Mouse (Mus musculus) forebrain, embryonic 12.5 days (tissue): ENCODE measurements around the gene Emc8. TPM values are rescaled to one million over a fixed set of nuclear protein-coding genes. Genes with fewer than 3 reads are reported as not detected.

ENCODE experiments used
- ATAC-seq: fragments of 200-750 bp; cut with Nextera tagmentation; 2 replicates; pipeline ENCODE4 v1.8.0; 2017; ENCODE audit warnings: moderate TSS enrichment; ENCODE audit not compliant: low FRiP score
- H3K27ac ChIP-seq: fragments of 300-500 bp; sonication (generic); 2 replicates; pipeline ENCODE4 v1.5.1; 2016; ENCODE audit warnings: mild to moderate bottlenecking
- H3K27me3 ChIP-seq: fragments of 300-500 bp; sonication (generic); 2 replicates; pipeline ENCODE4 v1.6.1; 2016; ENCODE audit warnings: mild to moderate bottlenecking
- H3K36me3 ChIP-seq: fragments of 300-500 bp; sonication (generic); replicated peaks from 2 replicates; pipeline ENCODE4 v1.6.1; 2016; ENCODE audit warnings: mild to moderate bottlenecking
- H3K4me1 ChIP-seq: fragments of 300-500 bp; sonication (generic); 2 replicates; pipeline ENCODE4 v1.6.1; 2016
- H3K4me2 ChIP-seq: fragments of 300-500 bp; sonication (generic); 2 replicates; pipeline ENCODE4 v1.6.1; 2016; ENCODE audit warnings: mild to moderate bottlenecking, moderate library complexity
- H3K4me3 ChIP-seq: fragments of 300-500 bp; sonication (generic); replicated peaks from 2 replicates; pipeline ENCODE4 v1.5.1; 2016; ENCODE audit warnings: mild to moderate bottlenecking
- H3K9ac ChIP-seq: fragments of 300-500 bp; sonication (generic); 2 replicates; pipeline ENCODE4 v1.6.1; 2016; ENCODE audit warnings: mild to moderate bottlenecking
- H3K9me3 ChIP-seq: fragments of 300-500 bp; sonication (generic); 2 replicates; pipeline ENCODE4 v1.6.1; 2016
- WGBS: fragments of 180-500 bp; shearing (Covaris S2); methylation state at CpG from one replicate; pipeline ENCODE4 v1.1.7; 2016; 5-methylcytosine and 5-hydroxymethylcytosine counted together
- polyA plus RNA-seq: library from polyadenylated mRNA; unstranded; fragments of >200 nt; fragmentation: Nextera tagmentation; extraction: Ambion mirVana; gene quantifications from 2 replicates; pipeline ENCODE4 v1.2.1, GENCODE M21; 2016

The Emc8 gene
- 234 and 244 TPM in 2 replicates for polyA plus RNA-seq

DNA sequence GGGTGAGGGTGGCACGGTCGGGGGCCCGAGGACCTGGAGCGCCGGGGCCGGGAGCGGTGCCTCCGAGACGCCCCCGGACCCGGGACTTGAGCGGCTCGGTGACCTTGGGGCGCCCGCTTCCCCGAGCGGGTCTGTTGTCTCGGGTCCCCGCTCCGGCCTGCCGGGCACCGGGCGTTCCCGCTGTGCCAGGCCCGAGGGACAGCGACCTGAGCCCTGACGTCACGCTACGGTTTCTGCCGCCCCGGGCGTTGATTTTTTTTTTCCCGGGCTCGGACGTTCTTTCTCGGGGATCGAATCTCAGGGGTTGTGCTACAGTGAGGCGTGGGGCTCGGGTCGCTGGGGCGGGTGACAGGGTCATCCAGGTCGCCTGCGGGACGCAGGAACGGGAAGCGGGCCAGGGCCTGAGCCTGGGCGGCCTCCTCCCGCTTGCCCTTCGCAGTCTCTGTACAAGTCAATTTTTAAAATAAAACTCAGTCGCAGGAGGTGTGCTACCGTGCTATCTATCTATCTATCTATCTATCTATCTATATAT, at the start of gene Emc8:
Gene Emc8, minus strand, starts transcription at position 200 of the 532 bp plus-strand sequence.
- no peaks in the 10 kb centered on the region for H3K27me3 ChIP-seq
- no peak for ATAC-seq
- H3K36me3 ChIP-seq, result peaks cover 38% of the 10 kb centered on the region
- H3K9ac ChIP-seq, result peak within 1 kb of the TSS; percentile 96
- H3K4me2 ChIP-seq, result peak within 1 kb of the TSS; percentile 83
- peak within 1 kb of the TSS; percentile 88 for H3K27ac ChIP-seq
- WGBS, result 1% methylated on average over 51 of the region's 51 CpGs
- H3K4me1 ChIP-seq, result peaks cover 51% of the 10 kb centered on the region
- no peaks in the 10 kb centered on the region for H3K9me3 ChIP-seq
- H3K4me3 ChIP-seq, result peak within 1 kb of the TSS; percentile 94

DNA sequence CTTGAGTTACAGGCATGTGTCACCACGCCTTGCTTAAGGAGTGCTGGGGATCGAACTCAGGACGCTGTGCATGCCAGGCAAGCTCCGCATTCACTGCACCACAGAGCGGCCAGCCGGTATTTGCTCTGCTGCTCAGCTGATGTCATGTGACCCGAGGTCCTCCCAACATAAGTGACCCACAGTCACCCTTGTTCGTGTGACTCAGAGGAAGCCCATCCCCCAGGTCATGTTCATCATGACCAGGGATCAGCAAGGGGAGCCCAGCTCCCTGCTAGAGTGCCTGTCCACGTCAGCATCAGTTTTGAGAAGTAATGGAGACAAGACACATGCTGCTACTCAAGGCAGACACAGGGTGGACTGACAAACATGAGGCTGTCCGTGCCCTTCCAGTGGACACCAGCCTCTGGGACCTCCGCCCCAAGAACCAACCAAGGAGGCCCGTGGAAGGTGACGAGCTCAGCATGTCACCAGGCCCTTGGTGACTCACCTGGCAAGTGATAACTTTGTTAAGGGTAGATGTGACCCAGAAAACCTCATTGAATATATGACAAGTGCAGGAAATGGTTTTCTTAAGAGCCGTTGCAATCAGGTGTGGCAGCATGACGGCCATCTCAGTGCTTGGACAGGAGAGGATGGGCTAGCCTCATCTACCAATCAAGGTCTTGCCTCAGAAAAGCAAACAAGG, 47.8 kb upstream of the Emc8 start:
- H3K36me3 ChIP-seq, result no peaks in the 10 kb centered on the region
- no peaks in the 10 kb centered on the region for H3K9me3 ChIP-seq
- no peaks in the 10 kb centered on the region for H3K27me3 ChIP-seq
- no peak overlapping the region for H3K9ac ChIP-seq
- no peak overlapping the region for H3K4me2 ChIP-seq
- H3K27ac ChIP-seq, result no peak overlapping the region
- H3K4me1 ChIP-seq, result no peaks in the 10 kb centered on the region
- no peak overlapping the region for H3K4me3 ChIP-seq
- 84% methylated on average over 15 of the region's 15 CpGs for WGBS
- ATAC-seq, result no peak

DNA sequence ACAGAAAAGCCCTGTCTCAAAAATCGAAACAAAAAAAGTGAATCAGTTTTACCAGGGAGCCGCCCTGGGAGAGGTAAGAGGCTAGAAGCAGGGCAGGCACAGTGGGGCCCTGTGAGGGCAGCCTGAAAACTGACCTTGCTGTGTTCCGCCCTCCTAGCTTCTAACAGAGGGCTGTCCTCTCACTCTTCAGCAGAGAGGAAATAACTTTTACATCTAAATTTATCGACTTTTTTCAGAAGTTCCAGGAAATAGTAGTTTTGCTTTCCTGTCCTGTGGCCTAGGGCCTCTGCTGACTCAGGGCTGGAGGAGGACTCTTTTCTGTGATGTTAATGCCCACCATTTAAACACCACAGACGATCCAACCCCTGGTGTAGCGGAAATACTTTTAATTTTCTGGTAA, 46.8 kb upstream of the Emc8 start:
- WGBS, result 90% methylated on average over 6 of the region's 6 CpGs
- no peak overlapping the region for H3K9ac ChIP-seq
- H3K36me3 ChIP-seq, result no peaks in the 10 kb centered on the region
- no peaks in the 10 kb centered on the region for H3K9me3 ChIP-seq
- ATAC-seq, result no peak
- H3K27ac ChIP-seq, result no peak overlapping the region
- no peaks in the 10 kb centered on the region for H3K4me1 ChIP-seq
- H3K4me3 ChIP-seq, result no peak overlapping the region
- no peaks in the 10 kb centered on the region for H3K27me3 ChIP-seq
- H3K4me2 ChIP-seq, result no peak overlapping the region

DNA sequence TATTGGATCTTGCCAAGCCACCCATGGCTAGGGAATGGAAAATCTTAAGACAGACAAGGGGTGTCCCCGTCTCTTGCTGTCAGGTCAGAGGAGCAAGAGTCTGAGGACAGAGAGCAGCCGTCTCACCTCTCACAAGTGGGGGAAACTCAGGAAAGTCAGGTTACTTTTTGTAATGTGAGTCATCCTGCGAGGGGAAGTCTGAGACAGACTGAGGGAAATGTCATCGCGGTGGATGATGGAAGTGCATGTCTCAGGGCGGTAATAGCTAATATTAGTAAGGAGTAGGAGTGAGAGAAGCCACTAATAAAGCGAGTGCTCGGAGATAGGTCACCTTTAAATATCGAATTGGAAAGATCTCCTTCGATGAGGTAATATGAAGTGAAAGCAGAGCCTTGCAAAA, 40.8 kb upstream of the Emc8 start:
- WGBS, result 86% methylated on average over 10 of the region's 10 CpGs
- no peaks in the 10 kb centered on the region for H3K27me3 ChIP-seq
- H3K4me2 ChIP-seq, result no peak overlapping the region
- no peak overlapping the region for H3K9ac ChIP-seq
- no peak for ATAC-seq
- H3K4me3 ChIP-seq, result no peak overlapping the region
- no peaks in the 10 kb centered on the region for H3K4me1 ChIP-seq
- H3K27ac ChIP-seq, result no peak overlapping the region
- H3K36me3 ChIP-seq, result no peaks in the 10 kb centered on the region
- H3K9me3 ChIP-seq, result no peaks in the 10 kb centered on the region

DNA sequence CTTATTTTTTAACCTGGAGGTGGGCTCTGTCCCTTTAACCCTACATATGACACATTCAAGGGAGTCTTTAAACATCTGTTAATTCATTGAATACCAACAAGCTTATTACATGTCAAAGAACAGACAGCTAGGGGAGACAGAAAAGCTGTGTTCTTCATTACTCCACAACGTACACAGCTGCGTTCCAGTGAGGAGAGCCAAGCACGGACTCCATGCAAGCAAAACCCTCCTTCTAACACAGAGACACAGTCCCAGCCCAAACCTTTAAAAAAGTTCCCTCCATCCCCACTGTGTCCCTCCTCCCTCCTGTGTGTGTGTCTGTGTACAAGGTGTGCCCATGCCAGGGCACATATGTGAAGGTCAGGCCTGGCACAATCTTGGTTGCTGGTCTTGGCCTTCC, 37.8 kb upstream of the Emc8 start:
- no peaks in the 10 kb centered on the region for H3K4me1 ChIP-seq
- no peak overlapping the region for H3K4me3 ChIP-seq
- no peak overlapping the region for H3K9ac ChIP-seq
- H3K27me3 ChIP-seq, result no peaks in the 10 kb centered on the region
- 81% methylated on average over 3 of the region's 3 CpGs for WGBS
- H3K36me3 ChIP-seq, result no peaks in the 10 kb centered on the region
- no peak for ATAC-seq
- no peaks in the 10 kb centered on the region for H3K9me3 ChIP-seq
- H3K4me2 ChIP-seq, result no peak overlapping the region
- no peak overlapping the region for H3K27ac ChIP-seq

DNA sequence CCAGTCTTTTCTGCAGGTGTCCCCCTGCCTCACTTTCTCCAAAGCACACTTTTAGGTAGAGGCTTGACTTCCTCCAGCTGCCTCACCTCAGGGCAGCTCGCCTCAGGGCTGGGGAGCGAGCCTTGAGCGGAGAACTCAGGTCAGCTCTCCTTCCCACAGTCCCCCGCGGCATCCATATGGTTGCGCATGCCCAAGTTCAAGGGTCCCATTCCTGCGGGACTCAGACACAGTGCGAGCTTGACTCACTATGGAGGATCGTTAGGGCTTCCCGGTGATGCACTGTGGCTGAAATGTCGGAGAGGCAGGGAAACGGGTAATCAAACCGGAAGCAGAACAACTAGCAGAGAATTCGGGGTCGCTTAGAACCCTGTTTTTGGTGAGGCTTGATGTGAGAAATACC, 36.8 kb upstream of the Emc8 start:
- Histone ChIP-seq H3K36me3 (no peaks in the 10 kb centered on the region), H3K27ac (no peak overlapping the region), H3K4me1 (no peaks in the 10 kb centered on the region), H3K4me2 (no peak overlapping the region), H3K9me3 (no peaks in the 10 kb centered on the region), H3K27me3 (no peaks in the 10 kb centered on the region), H3K4me3 (no peak overlapping the region), H3K9ac (no peak overlapping the region)
- ATAC-seq, result no peak
- 88% methylated on average over 15 of the region's 15 CpGs for WGBS

DNA sequence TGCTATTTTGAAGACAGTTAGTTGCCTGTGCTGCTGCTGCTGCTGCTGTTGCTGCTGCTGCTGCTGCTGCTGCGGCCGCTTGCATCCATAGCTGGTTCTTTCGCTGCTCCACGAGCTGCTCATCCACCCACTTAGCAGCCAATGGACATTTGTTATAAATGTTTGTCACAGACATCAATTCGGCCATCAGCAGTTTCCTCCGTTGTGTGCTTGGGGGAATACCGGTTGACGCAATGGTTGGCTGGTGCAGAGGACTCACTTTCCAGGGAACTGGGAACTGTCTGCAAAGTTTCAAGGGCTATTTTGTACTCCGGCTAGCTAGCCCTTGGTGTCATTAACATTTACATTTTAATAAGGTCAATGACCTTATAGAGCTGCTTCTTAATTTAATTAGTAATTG, 35.8 kb upstream of the Emc8 start:
- H3K9me3 ChIP-seq, result no peaks in the 10 kb centered on the region
- no peaks in the 10 kb centered on the region for H3K4me1 ChIP-seq
- H3K9ac ChIP-seq, result no peak overlapping the region
- H3K4me3 ChIP-seq, result no peak overlapping the region
- no peaks in the 10 kb centered on the region for H3K27me3 ChIP-seq
- H3K36me3 ChIP-seq, result no peaks in the 10 kb centered on the region
- ATAC-seq, result no peak
- no peak overlapping the region for H3K27ac ChIP-seq
- WGBS, result 77% methylated on average over 9 of the region's 9 CpGs
- H3K4me2 ChIP-seq, result no peak overlapping the region

DNA sequence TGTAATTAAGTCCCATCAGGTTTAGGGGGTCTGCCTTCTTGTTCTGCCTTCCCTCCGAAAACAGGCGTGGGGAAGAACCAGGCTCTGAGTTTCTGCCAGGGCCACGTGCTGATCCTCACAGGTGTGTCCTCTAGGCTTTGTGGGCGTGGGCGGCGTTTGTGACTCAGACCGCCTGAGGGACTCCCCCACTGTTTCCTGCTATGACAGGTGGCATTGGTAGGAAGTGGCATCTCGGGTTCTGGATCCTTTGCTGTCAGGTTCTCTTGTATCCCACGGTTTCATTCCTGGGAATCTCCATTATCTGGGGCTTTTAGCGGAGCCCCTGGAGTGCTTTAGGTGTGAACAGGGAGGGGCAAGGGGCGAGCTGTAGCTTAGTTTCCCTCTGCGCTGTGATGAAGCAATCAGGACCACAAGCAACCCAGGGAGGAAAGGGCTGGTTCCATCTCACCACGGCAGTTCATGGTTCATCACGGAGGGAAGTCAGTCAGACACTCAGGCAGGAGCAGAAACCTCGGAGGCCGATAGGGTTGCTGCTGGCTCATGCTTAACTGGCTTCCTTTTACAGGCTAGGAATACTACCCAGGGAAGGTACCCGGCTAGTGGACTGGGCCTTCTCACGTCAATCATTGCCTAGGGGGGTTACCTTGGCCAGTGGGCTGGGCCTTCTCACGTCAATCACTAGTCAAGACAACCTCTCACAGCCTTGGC, 33.5 kb upstream of the Emc8 start:
- Histone ChIP-seq H3K4me1 (no peaks in the 10 kb centered on the region), H3K4me3 (no peak overlapping the region), H3K9me3 (no peaks in the 10 kb centered on the region), H3K27me3 (no peaks in the 10 kb centered on the region), H3K9ac (no peak overlapping the region), H3K36me3 (no peaks in the 10 kb centered on the region), H3K4me2 (no peak overlapping the region), H3K27ac (no peak overlapping the region)
- WGBS, result 71% methylated on average over 19 of the region's 19 CpGs
- no peak for ATAC-seq

DNA sequence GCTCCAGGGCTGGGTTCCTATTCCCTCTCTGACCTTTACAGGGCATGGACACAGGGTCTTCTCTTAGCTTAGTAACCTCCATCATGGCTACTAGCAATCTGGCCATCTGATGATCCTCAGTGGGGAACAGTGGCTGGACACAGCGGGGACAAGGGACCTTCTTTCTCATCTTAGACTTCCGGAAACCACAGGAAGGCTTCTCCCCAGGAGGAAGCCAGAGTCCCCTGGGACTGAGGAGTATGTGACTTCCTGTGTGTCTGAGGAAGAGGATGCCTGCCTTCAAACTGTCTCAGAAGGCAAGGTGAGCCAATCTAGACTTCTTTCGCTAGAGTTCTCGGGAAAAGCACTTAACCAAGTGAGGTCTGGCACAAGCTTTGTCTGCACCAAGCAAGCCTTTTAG, 31.7 kb upstream of the Emc8 start:
- ATAC-seq, result no peak
- H3K27ac ChIP-seq, result no peak overlapping the region
- H3K9ac ChIP-seq, result no peak overlapping the region
- no peaks in the 10 kb centered on the region for H3K36me3 ChIP-seq
- no peaks in the 10 kb centered on the region for H3K9me3 ChIP-seq
- no peaks in the 10 kb centered on the region for H3K4me1 ChIP-seq
- no peak overlapping the region for H3K4me2 ChIP-seq
- H3K27me3 ChIP-seq, result peaks cover 4% of the 10 kb centered on the region; the same call in 1 of the 2 replicates
- 89% methylated on average over 4 of the region's 4 CpGs for WGBS
- no peak overlapping the region for H3K4me3 ChIP-seq

DNA sequence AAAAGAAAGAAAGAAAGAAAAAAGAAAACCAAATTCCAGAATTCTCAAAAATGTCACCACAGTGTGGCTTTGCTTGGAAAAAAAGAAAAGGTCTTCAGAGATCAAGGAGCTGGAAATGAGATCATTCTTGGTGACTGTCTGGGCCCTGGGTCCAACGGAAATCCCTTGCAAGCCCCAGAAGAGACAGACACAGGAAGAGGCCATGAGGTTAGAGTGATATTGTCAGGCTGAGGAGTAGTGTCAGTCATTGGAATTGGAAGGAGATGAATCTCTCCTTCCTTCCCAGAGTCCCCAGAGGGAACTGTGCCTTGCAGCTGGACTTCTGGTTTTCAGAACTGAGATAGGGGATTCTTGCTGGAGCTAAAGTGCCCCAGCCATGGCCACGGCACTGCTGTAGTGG, 31.2 kb upstream of the Emc8 start:
- no peak for ATAC-seq
- H3K9me3 ChIP-seq, result no peaks in the 10 kb centered on the region
- no peaks in the 10 kb centered on the region for H3K4me1 ChIP-seq
- no peak overlapping the region for H3K4me3 ChIP-seq
- H3K27ac ChIP-seq, result no peak overlapping the region
- H3K27me3 ChIP-seq, result peaks cover 4% of the 10 kb centered on the region; the same call in 1 of the 2 replicates
- no peak overlapping the region for H3K9ac ChIP-seq
- WGBS, result 77% methylated on average over 2 of the region's 2 CpGs
- H3K4me2 ChIP-seq, result no peak overlapping the region
- H3K36me3 ChIP-seq, result no peaks in the 10 kb centered on the region

DNA sequence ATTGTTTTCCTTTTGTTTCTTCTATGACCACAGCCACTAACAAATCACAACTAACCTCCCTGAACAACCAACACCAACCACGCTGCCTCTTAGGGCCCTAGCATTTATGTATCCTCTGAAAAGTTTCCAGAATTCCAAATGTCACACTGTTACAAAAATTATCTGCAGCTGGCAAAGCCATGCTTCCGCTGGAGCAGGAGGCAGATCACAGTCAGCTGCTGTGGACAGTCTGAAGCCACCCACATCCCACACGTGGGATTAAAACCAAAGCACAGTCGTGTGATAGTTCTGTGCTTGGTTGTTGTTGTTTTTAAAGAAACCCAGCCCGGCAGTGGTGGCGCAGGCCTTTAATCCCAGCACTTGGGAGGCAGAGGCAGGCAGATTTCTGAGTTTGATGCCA, 30.7 kb upstream of the Emc8 start:
- Histone ChIP-seq H3K4me1 (no peaks in the 10 kb centered on the region), H3K9me3 (no peaks in the 10 kb centered on the region), H3K4me2 (no peak overlapping the region), H3K4me3 (no peak overlapping the region), H3K27ac (no peak overlapping the region), H3K9ac (no peak overlapping the region), H3K27me3 (peaks cover 4% of the 10 kb centered on the region; the same call in 1 of the 2 replicates), H3K36me3 (no peaks in the 10 kb centered on the region)
- no peak for ATAC-seq
- WGBS, result 83% methylated on average over 6 of the region's 6 CpGs

DNA sequence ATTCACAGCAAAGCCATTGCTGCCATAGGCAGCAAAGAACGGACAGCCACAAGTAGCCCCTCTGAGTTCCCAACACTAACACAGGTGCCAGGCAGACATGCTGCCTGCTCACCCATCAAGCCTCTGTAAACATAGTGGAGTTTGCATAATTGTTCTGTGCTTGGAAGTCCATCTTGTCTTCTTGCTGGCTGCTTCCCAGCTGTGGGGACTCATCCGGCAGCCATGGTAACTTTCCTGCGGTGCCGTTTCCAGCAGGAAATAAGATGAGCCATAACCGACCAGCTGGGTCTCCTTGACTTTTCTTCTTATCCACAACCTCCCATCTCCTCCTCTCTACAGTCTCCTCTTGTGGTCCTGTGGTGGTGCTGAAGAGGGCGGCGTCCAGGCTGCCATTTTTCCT, 30.1 kb upstream of the Emc8 start:
- no peak overlapping the region for H3K27ac ChIP-seq
- no peaks in the 10 kb centered on the region for H3K4me1 ChIP-seq
- H3K9ac ChIP-seq, result no peak overlapping the region
- WGBS, result 90% methylated on average over 7 of the region's 7 CpGs
- ATAC-seq, result no peak
- no peak overlapping the region for H3K4me2 ChIP-seq
- no peaks in the 10 kb centered on the region for H3K9me3 ChIP-seq
- H3K4me3 ChIP-seq, result no peak overlapping the region
- H3K36me3 ChIP-seq, result no peaks in the 10 kb centered on the region
- peaks cover 4% of the 10 kb centered on the region; the same call in 1 of the 2 replicates for H3K27me3 ChIP-seq

DNA sequence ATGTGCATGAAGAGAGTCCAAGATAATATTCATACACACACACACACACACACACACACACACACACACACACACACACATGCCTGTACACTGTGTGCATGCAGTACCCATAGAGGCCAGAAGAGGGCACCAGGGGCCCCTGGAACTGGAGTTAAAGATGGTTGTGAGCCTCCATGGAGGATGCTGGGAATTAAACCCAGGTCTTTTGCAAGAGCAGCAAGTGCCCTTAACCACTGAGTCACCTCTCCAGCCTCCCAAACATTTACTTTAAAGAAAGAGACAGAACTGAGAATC, 29.6 kb upstream of the Emc8 start:
- Histone ChIP-seq H3K4me1 (no peaks in the 10 kb centered on the region), H3K4me2 (no peak overlapping the region), H3K27me3 (peaks cover 4% of the 10 kb centered on the region; the same call in 1 of the 2 replicates), H3K27ac (no peak overlapping the region), H3K9me3 (no peaks in the 10 kb centered on the region), H3K4me3 (no peak overlapping the region), H3K36me3 (no peaks in the 10 kb centered on the region), H3K9ac (no peak overlapping the region)
- ATAC-seq, result no peak
